Mouse (Mus musculus) myocyte (in vitro differentiated cells): ENCODE data around the gene Mapk13. TPM values are rescaled to one million over a fixed set of nuclear protein-coding genes. Genes with fewer than 3 reads are reported as not detected.

Experiments used
- H3K27me3 ChIP-seq: one replicate; pipeline ENCODE4 v1.6.1; 2011; ENCODE audit not compliant: control insufficient read depth, insufficient read depth, insufficient read length
- H3K36me3 ChIP-seq: one replicate; pipeline ENCODE4 v1.6.1; 2011; ENCODE audit not compliant: control insufficient read depth, insufficient read depth
- H3K4me2 ChIP-seq: one replicate; pipeline ENCODE4 v1.6.1; 2011; ENCODE audit warnings: low read depth, control low read depth
- H3K4me3 ChIP-seq: one replicate; pipeline ENCODE4 v1.5.1; 2011; ENCODE audit warnings: mild to moderate bottlenecking, control low read depth, moderate library complexity
- H3K79me2 ChIP-seq: one replicate; pipeline ENCODE4 v1.6.1; 2011; ENCODE audit not compliant: control insufficient read depth, insufficient read depth
- H3ac ChIP-seq: one replicate; pipeline ENCODE4 v1.6.1; 2011; ENCODE audit not compliant: control insufficient read depth, insufficient read length
- CEBPB ChIP-seq: IDR thresholded peaks from 2 replicates; pipeline ENCODE4 v1.6.1; 2011; ENCODE audit warnings: mild to moderate bottlenecking, moderate library complexity; ENCODE audit not compliant: poor library complexity, insufficient read depth, severe bottlenecking
- E2F4 ChIP-seq: IDR thresholded peaks from one replicate; pipeline ENCODE4 v1.6.1; 2011; ENCODE audit warnings: mild to moderate bottlenecking, control low read depth, moderate library complexity; ENCODE audit not compliant: insufficient read depth
- MAX ChIP-seq: IDR thresholded peaks from one replicate; pipeline ENCODE4 v1.6.1; 2011; ENCODE audit warnings: low read depth, mild to moderate bottlenecking, control low read depth
- MYOD1 ChIP-seq, 3 experiments: IDR thresholded peaks; one replicate each; pipeline ENCODE4 v1.6.1; 2011; ENCODE audit warnings: control low read depth in 2 of 3, low read depth in 2 of 3, mild to moderate bottlenecking in 2 of 3, moderate library complexity in 1 of 3; ENCODE audit not compliant: insufficient read length in 2 of 3, control insufficient read depth in 1 of 3
- MYOG ChIP-seq, 3 experiments: IDR thresholded peaks; one replicate each; pipeline ENCODE4 v1.6.1; 2011; ENCODE audit warnings: control low read depth in 2 of 3, low read depth in 2 of 3, mild to moderate bottlenecking in 2 of 3; ENCODE audit not compliant: insufficient read length in 2 of 3, control insufficient read depth in 1 of 3, insufficient read depth in 1 of 3
- POLR2A ChIP-seq: IDR thresholded peaks from one replicate; pipeline ENCODE4 v1.6.1; 2011; ENCODE audit warnings: low read depth, mild to moderate bottlenecking, control low read depth, moderate library complexity; ENCODE audit not compliant: insufficient read length
- POLR2AphosphoS2 ChIP-seq: IDR thresholded peaks from one replicate; pipeline ENCODE4 v1.6.1; 2011; ENCODE audit warnings: low read depth, control low read depth; ENCODE audit not compliant: insufficient read length
- REST ChIP-seq: IDR thresholded peaks from one replicate; pipeline ENCODE4 v1.6.1; 2011; ENCODE audit warnings: mild to moderate bottlenecking, control low read depth, moderate library complexity; ENCODE audit not compliant: insufficient read depth, insufficient read length
- SRF ChIP-seq: IDR thresholded peaks from one replicate; pipeline ENCODE4 v1.6.1; 2011; ENCODE audit warnings: low read depth; ENCODE audit not compliant: control insufficient read depth, insufficient read length
- TCF12 ChIP-seq: IDR thresholded peaks from one replicate; pipeline ENCODE4 v1.6.1; 2011; ENCODE audit warnings: mild to moderate bottlenecking, control low read depth; ENCODE audit not compliant: poor library complexity, insufficient read depth, severe bottlenecking
- TCF3 ChIP-seq: IDR thresholded peaks from one replicate; pipeline ENCODE4 v1.6.1; 2011; ENCODE audit warnings: low read depth, control low read depth; ENCODE audit not compliant: insufficient read length
- USF1 ChIP-seq: IDR thresholded peaks from one replicate; pipeline ENCODE4 v1.6.1; 2011; ENCODE audit warnings: low read depth, mild to moderate bottlenecking, control low read depth, moderate library complexity
- polyA plus RNA-seq: library from polyadenylated mRNA; unstranded; fragments of >200 nt; fragmentation: generic; extraction: Trizol; gene quantifications from one replicate; pipeline ENCODE4 v1.2.1, GENCODE M21; 2012; ENCODE audit warnings: missing spikeins

Gene Mapk13
- polyA plus RNA-seq, 1 experiment, result 0.08 TPM

GRCm38 (mm10) chr17:28750580-28750979 is 18.5 kb upstream of the Mapk13 start:
- Histone ChIP-seq H3K36me3 (peaks cover 3% of the 10 kb centered on the region), H3ac (no peak overlapping the region), H3K4me3 (no peak overlapping the region), H3K79me2 (no peaks in the 10 kb centered on the region), H3K4me2 (no peak overlapping the region), H3K27me3 (no peaks in the 10 kb centered on the region)
- TF ChIP-seq TCF12 (no peak), POLR2AphosphoS2 (no peak), SRF (no peak), POLR2A (no peak), MYOD1 (IDR thresholded peaks at IDR 0.05; ENCODE audit: control insufficient read depth in 1 of 3, insufficient read length in 2 of 3, low read depth in 2 of 3) (no peak), MYOG (IDR thresholded peaks at IDR 0.05; ENCODE audit: control insufficient read depth in 1 of 3, insufficient read depth in 1 of 3, insufficient read length in 2 of 3, low read depth in 2 of 3) (no peak)

- Histone ChIP-seq H3K27me3 (no peaks in the 10 kb centered on the region), H3K36me3 (no peaks in the 10 kb centered on the region), H3K4me3 (no peak overlapping the region), H3K79me2 (no peaks in the 10 kb centered on the region), H3K4me2 (peak overlapping the region; percentile 49), H3ac (no peak overlapping the region)
- TF ChIP-seq MAX (no peak), MYOD1 (IDR thresholded peaks at IDR 0.05; ENCODE audit: control insufficient read depth in 1 of 3, insufficient read length in 2 of 3, low read depth in 2 of 3) (peak in 1 of 3 experiments; percentile 30)
Measured at GRCm38 (mm10) chr17:28756447-28756846, 12.7 kb upstream of the Mapk13 start.

- Histone ChIP-seq H3K4me3 (no peak overlapping the region), H3K36me3 (no peaks in the 10 kb centered on the region), H3K4me2 (no peak overlapping the region), H3K27me3 (no peaks in the 10 kb centered on the region), H3K79me2 (no peaks in the 10 kb centered on the region), H3ac (no peak overlapping the region)
- TF ChIP-seq MYOD1 (IDR thresholded peaks at IDR 0.05; ENCODE audit: control insufficient read depth in 1 of 3, insufficient read length in 2 of 3, low read depth in 2 of 3), result peak in 1 of 3 experiments; percentile 50
- peak in 2 of 3 experiments; percentile 48 to 70 for TF ChIP-seq MYOG (IDR thresholded peaks at IDR 0.05; ENCODE audit: control insufficient read depth in 1 of 3, insufficient read depth in 1 of 3, insufficient read length in 2 of 3, low read depth in 2 of 3)
- TF ChIP-seq TCF12, result no peak
Measured at GRCm38 (mm10) chr17:28757470-28757869, 11.6 kb upstream of the Mapk13 start.

- no peaks in the 10 kb centered on the region for H3K79me2 ChIP-seq
- no peak overlapping the region for H3K4me3 ChIP-seq
- H3K27me3 ChIP-seq, result no peaks in the 10 kb centered on the region
- H3ac ChIP-seq, result no peak overlapping the region
- TF ChIP-seq MYOD1 (IDR thresholded peaks at IDR 0.05; ENCODE audit: control insufficient read depth in 1 of 3, insufficient read length in 2 of 3, low read depth in 2 of 3), result peak in 1 of 3 experiments; percentile 6
- TF ChIP-seq USF1, result no peak
- no peak for TF ChIP-seq SRF
- TF ChIP-seq CEBPB, result no peak
- TF ChIP-seq E2F4, result no peak
- no peak for TF ChIP-seq POLR2AphosphoS2
- no peaks in the 10 kb centered on the region for H3K36me3 ChIP-seq
- no peak overlapping the region for H3K4me2 ChIP-seq
Measured at GRCm38 (mm10) chr17:28760736-28761312, 8.3 kb upstream of the Mapk13 start.

- H3K27me3 ChIP-seq, result no peaks in the 10 kb centered on the region
- no peaks in the 10 kb centered on the region for H3K36me3 ChIP-seq
- no peak overlapping the region for H3K4me2 ChIP-seq
- TF ChIP-seq POLR2A (no peak), POLR2AphosphoS2 (no peak), REST (no peak), MAX (no peak), MYOG (IDR thresholded peaks at IDR 0.05; ENCODE audit: control insufficient read depth in 1 of 3, insufficient read depth in 1 of 3, insufficient read length in 2 of 3, low read depth in 2 of 3) (no peak), MYOD1 (IDR thresholded peaks at IDR 0.05; ENCODE audit: control insufficient read depth in 1 of 3, insufficient read length in 2 of 3, low read depth in 2 of 3) (no peak), CEBPB (no peak), E2F4 (no peak), TCF12 (no peak), SRF (no peak), TCF3 (no peak), USF1 (no peak)
- H3ac ChIP-seq, result no peak overlapping the region
- no peaks in the 10 kb centered on the region for H3K79me2 ChIP-seq
- no peak overlapping the region for H3K4me3 ChIP-seq
Measured at GRCm38 (mm10) chr17:28761871-28762270, 7.2 kb upstream of the Mapk13 start.

- Histone ChIP-seq H3K4me3 (no peak overlapping the region), H3K27me3 (peaks cover 25% of the 10 kb centered on the region), H3K4me2 (no peak overlapping the region), H3K79me2 (no peaks in the 10 kb centered on the region), H3K36me3 (no peaks in the 10 kb centered on the region), H3ac (no peak overlapping the region)
- no peak for TF ChIP-seq SRF
- TF ChIP-seq E2F4, result no peak
- no peak for TF ChIP-seq MYOD1 (IDR thresholded peaks at IDR 0.05; ENCODE audit: control insufficient read depth in 1 of 3, insufficient read length in 2 of 3, low read depth in 2 of 3)
- no peak for TF ChIP-seq TCF12
- TF ChIP-seq MYOG (IDR thresholded peaks at IDR 0.05; ENCODE audit: control insufficient read depth in 1 of 3, insufficient read depth in 1 of 3, insufficient read length in 2 of 3, low read depth in 2 of 3), result no peak
- no peak for TF ChIP-seq MAX
Measured at GRCm38 (mm10) chr17:28766203-28766602, 2.9 kb upstream of the Mapk13 start.
